Mouse (Mus musculus) heart, postnatal 10 days (tissue): ENCODE results near the gene Smarce1. TPM values are rescaled to one million over a fixed set of nuclear protein-coding genes. Genes with fewer than 3 reads are reported as not detected.
A peak's percentile ranks its signal among the peaks of the same experiment; 100 is the strongest.

Source experiments
- DNase-seq, 2 experiments: peaks; one replicate each; pipeline ENCODE4 v3.0.0; 2021
- intact Hi-C: fragments of 180-260 bp; cut with DNase I; formaldehyde crosslinking; loops from one replicate; pipeline ENCODE4 v1.15.1; 2025
- total RNA-seq, 2 experiments: library from RNA; stranded (reverse); gene quantifications; 2 replicates each; pipeline ENCODE4 v1.2.3; 2021

Gene Smarce1
- total RNA-seq, 2 experiments from 2014 or later = 68.3 to 76.9 TPM

- intact Hi-C loops = no loop called here
Measured at GRCm38 (mm10) chr11:99231049-99231816, 416 bp upstream of the Smarce1 start.

DNA sequence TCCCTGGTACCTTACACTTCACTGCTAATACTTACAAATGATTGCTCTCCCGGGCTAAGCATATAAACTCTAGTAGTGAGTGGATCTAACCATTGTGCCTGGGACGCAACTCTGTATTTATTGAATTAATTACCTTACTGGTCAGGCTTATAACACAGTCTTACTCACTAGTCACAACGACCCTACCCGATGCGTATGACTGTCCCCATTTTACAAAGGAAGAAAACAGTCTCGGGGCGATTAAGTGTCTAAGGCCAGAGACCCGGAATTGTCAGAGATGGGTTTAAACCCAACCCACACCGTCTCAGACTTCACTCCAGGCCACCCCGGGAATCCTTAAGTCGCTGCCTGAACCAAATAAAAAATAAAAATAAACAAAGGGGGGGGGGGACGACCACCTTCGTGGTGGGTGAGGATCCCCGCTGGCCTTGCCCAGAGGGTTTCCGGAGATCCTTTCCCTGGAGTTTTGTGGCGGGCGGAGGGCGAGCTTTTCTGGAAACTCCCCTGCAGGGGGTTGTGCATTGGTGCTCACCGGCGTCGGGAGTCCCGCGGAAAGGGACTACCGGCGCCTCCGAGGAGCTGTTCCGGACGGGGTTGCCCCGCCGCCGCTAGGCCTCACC is 1.1 kb downstream of the Smarce1 start:
- no peak for DNase-seq
- intact Hi-C loops = no loop called here

More at GRCm38 (mm10) chr11:99231049-99231816, 416 bp upstream of the Smarce1 start:
- no peak for DNase-seq

DNA sequence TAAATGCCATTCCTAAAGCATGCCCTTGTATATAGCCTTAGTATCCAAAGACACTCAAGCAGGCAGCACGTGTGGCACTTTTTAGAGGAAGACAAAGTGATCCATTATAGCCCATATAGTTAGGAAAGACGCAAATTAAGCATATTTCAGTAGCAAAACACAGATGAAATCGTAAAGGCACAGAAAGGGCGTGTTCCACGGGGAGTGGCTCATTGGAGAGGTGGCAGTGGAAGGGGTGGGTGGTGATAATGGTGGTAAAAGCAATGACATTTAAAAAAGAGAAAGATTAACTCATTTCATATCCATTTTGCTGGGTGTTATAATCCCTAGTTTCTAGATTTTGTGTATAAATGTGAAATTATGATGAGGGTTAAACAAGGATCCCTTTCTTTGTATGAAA is 4.5 kb downstream of the Smarce1 start:
- no peak for DNase-seq
- intact Hi-C loops = no loop called here

GRCm38 (mm10) chr11:99223310-99223709 is 7.5 kb downstream of the Smarce1 start:
- intact Hi-C loops = no loop called here
- DNase-seq = no peak

DNA sequence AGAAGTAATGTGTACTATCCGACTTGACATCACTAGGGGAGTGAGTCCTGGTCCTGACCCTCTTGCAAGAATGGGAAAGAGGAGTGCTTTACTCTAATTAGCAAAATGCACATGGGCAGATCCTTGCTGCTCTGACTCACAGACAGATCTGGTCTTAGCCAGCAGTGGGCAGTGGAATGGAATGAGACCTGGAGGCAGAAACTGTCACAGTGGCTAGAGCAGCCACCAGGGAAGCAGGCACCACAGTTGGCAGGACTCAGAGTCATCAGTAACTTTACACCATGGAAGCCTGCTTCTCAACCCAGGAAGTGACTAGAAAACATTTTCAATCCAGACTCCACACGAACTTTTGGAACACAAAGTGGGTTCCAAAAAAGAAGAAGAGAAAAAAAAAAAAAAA is 9.0 kb downstream of the Smarce1 start:
- peak in 1 of 2 experiments; percentile 41 for DNase-seq
- intact Hi-C loops = no loop called here

GRCm38 (mm10) chr11:99217248-99217986 is 13.4 kb downstream of the Smarce1 start:
- no peak for DNase-seq
- intact Hi-C loops = no loop called here

DNA sequence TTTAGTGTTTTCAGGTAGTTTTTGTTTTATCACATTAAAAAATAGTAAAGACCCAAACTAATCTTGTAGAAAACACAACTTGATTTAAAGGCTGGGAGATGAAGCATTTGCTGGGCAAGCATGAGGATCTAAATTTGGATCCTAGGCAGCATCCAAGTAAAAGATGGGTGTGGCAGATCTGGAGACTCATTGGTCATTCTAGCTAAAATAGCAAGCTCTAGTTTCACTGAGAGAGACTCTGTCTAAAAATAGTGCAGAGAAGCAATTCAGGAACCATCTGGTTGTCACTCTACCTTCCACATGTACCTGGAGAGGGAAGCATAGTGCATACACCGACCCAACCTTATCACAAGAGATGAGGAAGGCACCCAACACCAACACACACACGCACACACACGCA is 14.6 kb downstream of the Smarce1 start:
- peak; percentile 39 to 52 for DNase-seq
- intact Hi-C loops = no loop called here

DNA sequence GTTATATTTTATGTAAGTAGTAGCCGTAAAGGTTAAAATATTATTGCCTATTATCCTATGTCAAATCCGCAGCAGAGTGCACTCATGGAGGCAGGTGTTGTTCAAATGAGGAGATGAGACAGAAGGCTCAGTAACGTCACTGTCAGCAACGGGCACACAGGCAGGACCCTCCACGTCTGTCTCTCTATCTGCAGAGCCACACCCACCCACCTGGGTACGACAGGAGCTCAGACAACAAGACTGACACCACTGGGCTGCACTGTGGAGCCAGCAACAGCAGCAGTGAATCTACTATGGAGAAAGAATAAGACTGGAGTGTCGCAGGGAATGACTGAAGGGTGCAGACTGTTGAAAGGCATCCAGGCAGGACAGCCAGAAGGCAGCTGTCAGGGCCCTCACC is 18.1 kb downstream of the Smarce1 start:
- intact Hi-C loops = no loop called here
- DNase-seq = no peak

- intact Hi-C loops = no loop called here
- DNase-seq = no peak
Measured at GRCm38 (mm10) chr11:99211964-99212363, 18.9 kb downstream of the Smarce1 start.

- intact Hi-C loops = loop anchor here (1.0 kb wide), 1 partner anchor 84 kb away; no protein-coding TSS in a partner anchor
- DNase-seq = peak; percentile 44 to 50
Measured at GRCm38 (mm10) chr11:99208105-99208669, 22.6 kb downstream of the Smarce1 start.

DNA sequence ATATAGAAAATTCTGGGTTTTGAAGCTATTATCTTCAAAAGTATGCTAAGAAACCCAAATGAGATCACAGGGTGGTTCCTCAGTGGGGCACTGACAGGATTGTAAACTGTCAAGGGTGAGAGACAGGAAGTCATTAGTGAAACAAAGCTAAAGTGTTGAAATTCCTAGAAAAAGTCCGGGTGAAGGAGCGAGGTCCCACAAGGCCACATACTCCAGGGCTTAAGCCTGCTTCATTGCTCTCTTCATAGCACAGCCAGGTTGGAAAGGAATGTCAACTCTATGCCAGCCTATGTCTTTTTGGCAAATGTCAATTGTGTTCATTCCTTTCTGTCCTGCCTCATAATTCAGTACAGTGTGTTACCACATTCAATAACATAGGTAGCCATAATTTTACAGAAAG is 23.4 kb downstream of the Smarce1 start:
- peak; percentile 25 to 26 for DNase-seq
- intact Hi-C loops = loop anchor here (1.0 kb wide), 1 partner anchor 36 kb away; no protein-coding TSS in a partner anchor

GRCm38 (mm10) chr11:99206954-99207353 is 23.9 kb downstream of the Smarce1 start:
- DNase-seq = peak; percentile 27 to 46
- intact Hi-C loops = loop anchor here (1.0 kb wide), 1 partner anchor 36 kb away; no protein-coding TSS in a partner anchor

- intact Hi-C loops = loop anchor here (1.0 kb wide), 1 partner anchor 104 kb away; no protein-coding TSS in a partner anchor
- DNase-seq = peak; percentile 68 to 80
Measured at GRCm38 (mm10) chr11:99189154-99189582, 41.6 kb downstream of the Smarce1 start.

- DNase-seq = no peak
- intact Hi-C loops = no loop called here
Measured at GRCm38 (mm10) chr11:99187348-99187747, 43.5 kb downstream of the Smarce1 start.

- intact Hi-C loops = no loop called here
Measured at GRCm38 (mm10) chr11:99186836-99187235, 44.0 kb downstream of the Smarce1 start.

DNA sequence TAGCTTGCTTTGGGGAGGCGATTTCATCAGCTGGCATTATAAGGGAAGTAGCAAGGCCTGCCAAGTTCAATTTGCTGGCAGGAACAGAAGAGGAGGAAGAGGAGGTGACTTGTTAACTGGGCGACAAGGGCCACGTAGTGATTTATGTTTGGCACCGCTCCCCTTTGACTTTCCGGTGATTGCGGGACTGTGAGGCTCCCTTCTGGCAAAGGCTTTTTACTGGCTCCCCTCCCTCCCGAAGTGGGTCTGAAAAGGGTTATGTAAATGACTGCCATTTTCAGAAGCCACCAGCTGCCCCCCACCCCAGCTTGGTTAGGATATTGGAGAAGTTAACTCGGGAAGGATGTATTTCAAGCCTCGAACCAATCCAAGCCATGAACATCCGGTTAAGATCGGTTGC is 48.2 kb downstream of the Smarce1 start:
- intact Hi-C loops = no loop called here
- no peak for DNase-seq

More at GRCm38 (mm10) chr11:99186836-99187235, 44.0 kb downstream of the Smarce1 start:
- DNase-seq = no peak

DNA sequence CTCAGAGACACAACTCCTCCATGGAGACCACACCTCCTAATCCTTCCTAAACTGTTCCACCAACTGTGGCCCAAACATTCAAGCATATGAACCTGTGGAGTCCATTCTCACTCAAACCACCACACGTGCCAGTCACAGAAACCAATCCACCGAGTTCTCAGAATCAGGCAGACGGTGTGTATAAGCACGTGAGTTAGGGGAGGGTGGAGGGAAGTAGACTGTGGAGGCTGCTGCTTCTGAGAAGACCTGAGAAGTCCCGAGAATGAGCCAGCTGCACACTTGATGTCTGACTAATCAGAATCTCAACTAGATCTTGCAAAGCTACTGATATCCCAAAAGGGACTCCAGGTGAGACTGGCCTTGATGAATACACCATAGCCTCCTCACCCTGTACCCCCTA is 50.7 kb downstream of the Smarce1 start:
- no peak for DNase-seq
- intact Hi-C loops = no loop called here

GRCm38 (mm10) chr11:99177925-99178198 is 53.0 kb downstream of the Smarce1 start:
- no peak for DNase-seq
- intact Hi-C loops = no loop called here

DNA sequence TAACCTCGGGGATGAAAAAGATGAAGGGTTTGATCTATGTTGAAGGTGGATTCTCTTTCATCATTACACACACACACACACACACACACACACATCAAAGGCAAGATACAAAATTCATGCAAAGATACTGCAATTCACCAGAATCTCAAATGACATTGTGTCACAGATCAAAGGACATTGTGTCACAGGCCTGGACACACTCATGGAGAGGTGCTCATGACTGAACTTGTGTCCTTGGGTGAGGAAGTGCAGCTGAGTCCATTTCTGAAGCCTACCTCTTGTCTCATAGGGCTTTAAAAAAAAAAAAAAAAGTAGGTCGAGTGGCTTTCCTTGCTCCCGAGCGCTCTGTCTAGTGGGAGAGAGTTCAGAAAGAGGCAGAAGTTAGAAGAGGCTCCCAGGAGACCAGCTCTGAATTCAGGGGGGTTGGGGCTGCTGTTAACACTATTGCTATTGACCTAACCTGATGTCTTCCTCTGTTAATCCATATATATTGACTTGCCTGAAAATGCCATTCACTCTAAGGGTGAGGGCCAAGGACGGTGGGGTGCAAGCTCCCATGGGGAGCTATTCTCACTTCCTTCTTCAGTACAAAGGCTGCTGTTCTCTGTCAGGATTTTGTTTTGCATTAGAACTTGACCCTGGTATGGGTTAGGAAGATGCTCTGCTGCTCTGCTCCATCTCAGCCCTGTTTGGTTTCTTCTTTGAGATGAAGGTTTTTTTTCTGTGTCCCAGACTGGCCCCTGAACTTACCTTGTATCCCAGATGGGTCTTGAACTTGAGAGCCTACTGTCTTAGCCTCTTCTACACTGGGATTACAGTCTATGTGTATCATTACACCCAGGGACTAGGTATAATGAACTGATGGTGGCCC is 53.5 kb downstream of the Smarce1 start:
- intact Hi-C loops = no loop called here
- no peak for DNase-seq

- intact Hi-C loops = no loop called here
- DNase-seq = no peak
Measured at GRCm38 (mm10) chr11:99172002-99172401, 58.8 kb downstream of the Smarce1 start.
